Comparison of ENCODE assay signal across 7 mouse cellular contexts in genomic region chr5:148398766-148399659, GRCm38 (mm10). TPM values are rescaled to one million over a fixed set of nuclear protein-coding genes. Genes with fewer than 3 reads are reported as not detected.
DNase-seq lines count a peak whose midpoint lies in the region; ATAC-seq and TF ChIP-seq lines count a peak whose summit lies in the region.

No protein-coding gene starts in this region.

- peak; percentile 79 for ATAC-seq in forebrain, embryonic 13.5 days
- peak; percentile 84 for ATAC-seq in hindbrain, embryonic 13.5 days (ENCODE audit: low FRiP score)

- peaks cover 14% of the 10 kb centered on the region for H3K36me3 ChIP-seq in forebrain, embryonic 13.5 days (ENCODE audit: poor library complexity, severe bottlenecking)
- no peaks in the 10 kb centered on the region for H3K36me3 ChIP-seq in hindbrain, embryonic 13.5 days

- H3K27ac ChIP-seq in forebrain, embryonic 13.5 days: peak overlapping the region; percentile 14; the same call in 1 of the 2 replicates
- peak overlapping the region; percentile 49 for H3K27ac ChIP-seq in hindbrain, embryonic 13.5 days

- 4% methylated on average over 41 of the region's 58 CpGs for whole genome bisulfite sequencing in forebrain, embryonic 13.5 days
- WGBS in hindbrain, embryonic 13.5 days: 4% methylated on average over 58 of the region's 58 CpGs

- DNase-seq in Muller cell, postnatal 12 days (ENCODE audit: inconsistent ontology term): peak; percentile 71
- DNase-seq in brain, embryonic 14.5 days (ENCODE audit: low read depth): peak; percentile 75
- peak; percentile 45 for DNase-seq in left cerebral cortex, postnatal 4 days
- DNase-seq in mesoderm, embryonic 11.5 days (ENCODE audit: low read depth, low spot score): peak; percentile 66
- peak; percentile 61 to 76 for DNase-seq in spleen, postnatal 10 days (ENCODE audit: low spot score in 2 of 2)

- H3K4me2 ChIP-seq in forebrain, embryonic 13.5 days: peak overlapping the region; percentile 99
- peak overlapping the region; percentile 98 for H3K4me2 ChIP-seq in hindbrain, embryonic 13.5 days

- no peaks in the 10 kb centered on the region for H3K27me3 ChIP-seq in forebrain, embryonic 13.5 days
- 0 out of 2 replicates have a peak, but pooled peaks cover 3% of the 10 kb centered on the region for H3K27me3 ChIP-seq in hindbrain, embryonic 13.5 days

- TF ChIP-seq POLR2A in brain, embryonic 14.5 days (IDR thresholded peaks at IDR 0.05; ENCODE audit: borderline replicate concordance, extremely low read depth, insufficient read depth, insufficient read length, poor library complexity, severe bottlenecking): no peak

- intact Hi-C loops in left cerebral cortex, postnatal 4 days (cut with DNase I): no loop called here

- no peaks in the 10 kb centered on the region for H3K9me3 ChIP-seq in forebrain, embryonic 13.5 days (replicated peaks)
- no peaks in the 10 kb centered on the region for H3K9me3 ChIP-seq in hindbrain, embryonic 13.5 days

- TF ChIP-seq CTCF in brain, embryonic 14.5 days (IDR thresholded peaks at IDR 0.05; ENCODE audit: borderline replicate concordance, extremely low read depth, insufficient read depth, insufficient read length): no peak

- peaks cover 18% of the 10 kb centered on the region for H3K4me1 ChIP-seq in forebrain, embryonic 13.5 days
- H3K4me1 ChIP-seq in hindbrain, embryonic 13.5 days (replicated peaks): peaks cover 23% of the 10 kb centered on the region

- H3K9ac ChIP-seq in forebrain, embryonic 13.5 days: peak overlapping the region; percentile 82
- H3K9ac ChIP-seq in hindbrain, embryonic 13.5 days: peak overlapping the region; percentile 86

- H3K4me3 ChIP-seq in forebrain, embryonic 13.5 days: peak overlapping the region; percentile 83
- H3K4me3 ChIP-seq in hindbrain, embryonic 13.5 days: peak overlapping the region; percentile 78

RNA-seq across cellular contexts. Expression of gene Slc7a1, which starts 0.7 kb away (rescaled TPM):
- polyA plus RNA-seq in brain, embryonic 14.5 days (2012; rRNA removed): 11.5 and 24.3 TPM in 2 replicates
- polyA plus RNA-seq in forebrain, embryonic 13.5 days (2015; fragmentation: Nextera tagmentation; extraction: Ambion mirVana): 24.4 and 27.2 TPM in 2 replicates
- polyA plus RNA-seq in hindbrain, embryonic 13.5 days (2015; fragmentation: Nextera tagmentation; extraction: Ambion mirVana): 29.6 and 31.3 TPM in 2 replicates
- 10 to 100 TPM; 78.1 to 82.9 TPM for total RNA-seq in left cerebral cortex, postnatal 4 days (2021)

Comparison
In these comparisons a context has a peak if more than half of its experiments do, and no peak if none do; other contexts are left out.
1. Peak in every context shown above with its lines: DNase-seq, ATAC-seq, H3K4me3 ChIP-seq and H3K27ac ChIP-seq.